In the genomic region with DNA sequence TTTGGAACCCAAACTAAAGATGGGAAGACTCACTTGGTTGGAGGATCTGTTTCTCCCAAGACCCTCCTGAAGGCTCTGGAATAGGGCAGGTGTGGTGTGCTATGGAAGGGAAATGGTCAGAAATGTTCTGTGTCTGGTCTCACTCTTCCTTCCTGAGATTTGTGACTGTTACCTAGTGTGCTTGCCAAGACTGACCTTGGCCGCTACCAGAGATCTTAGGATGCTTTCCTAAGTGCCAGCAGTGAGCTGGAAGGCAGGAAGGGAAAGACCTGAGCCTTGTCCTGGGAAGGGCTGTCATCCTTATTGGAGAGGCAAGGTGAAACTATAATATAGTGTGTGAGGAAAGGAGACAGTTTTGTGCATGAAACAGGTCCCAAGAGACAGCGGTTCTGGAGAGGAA, we compare ENCODE assay signal across 13 mouse cellular contexts. TPM values are rescaled to one million over a fixed set of nuclear protein-coding genes. Genes with fewer than 3 reads are reported as not detected.
DNase-seq lines count a peak whose midpoint lies in the region; ATAC-seq and TF ChIP-seq lines count a peak whose summit lies in the region.
"Had no signal": no experiment of that assay in that cellular context is flagged by ENCODE, and none has a peak within 500 bp of the region (broad histone marks: within the 10 kb centered on the region; RNA-seq: fewer than 3 reads in every experiment).

No protein-coding gene starts in this region.

- H3K36me3 ChIP-seq in hindbrain, embryonic 10.5 days: no peaks in the 10 kb centered on the region
- H3K36me3 ChIP-seq in hindbrain, embryonic 16.5 days (ENCODE audit: control insufficient read depth, insufficient read depth, low read length): no peaks in the 10 kb centered on the region
- H3K36me3 ChIP-seq in embryonic facial prominence, embryonic 14.5 days (ENCODE audit: control insufficient read depth, insufficient read depth, low read length): no peaks in the 10 kb centered on the region
- H3K36me3 ChIP-seq in hindbrain, embryonic 15.5 days: no peaks in the 10 kb centered on the region
- no peaks in the 10 kb centered on the region for H3K36me3 ChIP-seq in midbrain, postnatal 0 days (ENCODE audit: insufficient read depth, low read length)

- DNase-seq in hindbrain, embryonic 10.5 days (ENCODE audit: low spot score): no peak
- DNase-seq in embryonic facial prominence, embryonic 14.5 days (ENCODE audit: low spot score): no peak
- no peak for DNase-seq in midbrain, postnatal 0 days (ENCODE audit: low spot score)
- no peak for DNase-seq in ovary, postnatal 36 days (ENCODE audit: low spot score)
- DNase-seq in layer of hippocampus, adult 9-11 months: no peak
- no peak for DNase-seq in heart, postnatal 25 days (ENCODE audit: low spot score)
- DNase-seq: kidney, adult 2 months had no signal

- 93% methylated on average over 2 of the region's 2 CpGs for WGBS in hindbrain, embryonic 10.5 days
- WGBS in hindbrain, embryonic 16.5 days: 91% methylated on average over 2 of the region's 2 CpGs
- WGBS in embryonic facial prominence, embryonic 14.5 days: 98% methylated on average over 2 of the region's 2 CpGs
- 95% methylated on average over 2 of the region's 2 CpGs for WGBS in hindbrain, embryonic 15.5 days
- WGBS in midbrain, postnatal 0 days: 92% methylated on average over 2 of the region's 2 CpGs

- intact Hi-C loops in heart, postnatal 25 days (cut with DNase I): loop anchor here (2.0 to 5.0 kb wide), 2 partner anchors 21 to 56 kb away; partner anchors contain the start of genes Gba2 and Rgp1

- no peak overlapping the region for H3K27ac ChIP-seq in hindbrain, embryonic 10.5 days
- no peak overlapping the region for H3K27ac ChIP-seq in hindbrain, embryonic 16.5 days (ENCODE audit: low read depth, low read length)
- no peak overlapping the region for H3K27ac ChIP-seq in embryonic facial prominence, embryonic 14.5 days (replicated peaks; ENCODE audit: low read depth, low read length)
- H3K27ac ChIP-seq in hindbrain, embryonic 15.5 days (replicated peaks): no peak overlapping the region
- no peak overlapping the region for H3K27ac ChIP-seq in midbrain, postnatal 0 days (ENCODE audit: low read depth, low read length)
- H3K27ac ChIP-seq: liver, embryonic 14.5 days had no signal

- no peak overlapping the region for H3K4me2 ChIP-seq in hindbrain, embryonic 16.5 days (ENCODE audit: low read length)
- H3K4me2 ChIP-seq in embryonic facial prominence, embryonic 14.5 days (ENCODE audit: low read depth, low read length): peak overlapping the region; percentile 89
- peak overlapping the region; percentile 98 for H3K4me2 ChIP-seq in hindbrain, embryonic 15.5 days
- 0 out of 2 replicates have a peak overlapping the region, but pooled peaks have one; percentile 1 for H3K4me2 ChIP-seq in midbrain, postnatal 0 days (ENCODE audit: low read depth, low read length, poor library complexity, severe bottlenecking)

- peak overlapping the region; percentile 75 for H3K4me3 ChIP-seq in hindbrain, embryonic 10.5 days
- H3K4me3 ChIP-seq in hindbrain, embryonic 16.5 days (ENCODE audit: low read length): no peak overlapping the region
- no peak overlapping the region for H3K4me3 ChIP-seq in embryonic facial prominence, embryonic 14.5 days (ENCODE audit: low read depth, low read length)
- H3K4me3 ChIP-seq in hindbrain, embryonic 15.5 days: no peak overlapping the region
- no peak overlapping the region for H3K4me3 ChIP-seq in midbrain, postnatal 0 days (ENCODE audit: low read depth, low read length)
- H3K4me3 ChIP-seq: erythroblast, embryonic 14.5 days; myocyte had no signal

- peaks cover 49% of the 10 kb centered on the region for H3K4me1 ChIP-seq in hindbrain, embryonic 10.5 days (replicated peaks)
- H3K4me1 ChIP-seq in hindbrain, embryonic 16.5 days (ENCODE audit: control insufficient read depth, insufficient read depth, low read depth, low read length): peaks cover 28% of the 10 kb centered on the region
- H3K4me1 ChIP-seq in embryonic facial prominence, embryonic 14.5 days (ENCODE audit: control insufficient read depth, insufficient read depth, low read length): peaks cover 31% of the 10 kb centered on the region
- peaks cover 49% of the 10 kb centered on the region for H3K4me1 ChIP-seq in hindbrain, embryonic 15.5 days (replicated peaks)
- H3K4me1 ChIP-seq in midbrain, postnatal 0 days (ENCODE audit: insufficient read depth, low read length): peaks cover 23% of the 10 kb centered on the region

- TF ChIP-seq CTCF in midbrain, postnatal 0 days (IDR thresholded peaks at IDR 0.05): no peak

- H3K27me3 ChIP-seq in hindbrain, embryonic 10.5 days (ENCODE audit: insufficient read depth, poor library complexity, severe bottlenecking): peaks cover 28% of the 10 kb centered on the region
- no peaks in the 10 kb centered on the region for H3K27me3 ChIP-seq in hindbrain, embryonic 16.5 days (replicated peaks; ENCODE audit: control insufficient read depth, insufficient read depth, low read length)
- H3K27me3 ChIP-seq in embryonic facial prominence, embryonic 14.5 days (replicated peaks; ENCODE audit: control insufficient read depth, insufficient read depth, low read length): no peaks in the 10 kb centered on the region
- H3K27me3 ChIP-seq in hindbrain, embryonic 15.5 days: no peaks in the 10 kb centered on the region
- no peaks in the 10 kb centered on the region for H3K27me3 ChIP-seq in midbrain, postnatal 0 days (ENCODE audit: insufficient read depth, low read length)

- no peak overlapping the region for H3K9ac ChIP-seq in hindbrain, embryonic 16.5 days (ENCODE audit: low read depth, low read length)
- no peak overlapping the region for H3K9ac ChIP-seq in embryonic facial prominence, embryonic 14.5 days (ENCODE audit: low read depth, low read length)
- no peak overlapping the region for H3K9ac ChIP-seq in hindbrain, embryonic 15.5 days
- H3K9ac ChIP-seq in midbrain, postnatal 0 days (replicated peaks; ENCODE audit: low read length, poor library complexity, severe bottlenecking): no peak overlapping the region
- H3K9ac ChIP-seq: liver, embryonic 14.5 days had no signal

- no peak for ATAC-seq in hindbrain, embryonic 16.5 days
- ATAC-seq in embryonic facial prominence, embryonic 14.5 days (ENCODE audit: low read depth): no peak
- ATAC-seq in hindbrain, embryonic 15.5 days (ENCODE audit: low FRiP score, low read depth): no peak
- ATAC-seq in midbrain, postnatal 0 days (ENCODE audit: low FRiP score): no peak

- H3K9me3 ChIP-seq in hindbrain, embryonic 10.5 days: no peaks in the 10 kb centered on the region
- H3K9me3 ChIP-seq in hindbrain, embryonic 16.5 days (ENCODE audit: control insufficient read depth, low read length): no peaks in the 10 kb centered on the region
- no peaks in the 10 kb centered on the region for H3K9me3 ChIP-seq in embryonic facial prominence, embryonic 14.5 days (ENCODE audit: control insufficient read depth, low read length)
- no peaks in the 10 kb centered on the region for H3K9me3 ChIP-seq in hindbrain, embryonic 15.5 days
- H3K9me3 ChIP-seq in midbrain, postnatal 0 days (ENCODE audit: low read length): no peaks in the 10 kb centered on the region

RNA-seq across cellular contexts. Expression of gene Npr2, which starts 2.0 kb away (rescaled TPM):
- 22.4 and 26.5 TPM in 2 replicates for polyA plus RNA-seq in hindbrain, embryonic 10.5 days (2016; fragmentation: Nextera tagmentation; extraction: Ambion mirVana)
- 10.8 and 12.6 TPM in 2 replicates for polyA plus RNA-seq in hindbrain, embryonic 16.5 days (2015; fragmentation: Nextera tagmentation; extraction: Ambion mirVana)
- polyA plus RNA-seq in embryonic facial prominence, embryonic 14.5 days (2014; fragmentation: Nextera tagmentation; extraction: Ambion mirVana): 23.0 and 24.6 TPM in 2 replicates
- polyA plus RNA-seq in hindbrain, embryonic 15.5 days (2015; fragmentation: Nextera tagmentation; extraction: Ambion mirVana): 13.2 TPM in 2 replicates
- total RNA-seq in midbrain, postnatal 0 days (2014; rRNA removed): 28.2 and 30.5 TPM in 2 replicates
- 8.1 and 8.6 TPM in 2 replicates for polyA plus RNA-seq in midbrain, postnatal 0 days (2015; fragmentation: Nextera tagmentation; extraction: Ambion mirVana)
- 10 to 100 TPM; 35.9 to 42.4 TPM for total RNA-seq in heart, postnatal 25 days (2021)

RNA-seq across cellular contexts. Expression of gene Spag8, which starts 19.7 kb away (rescaled TPM):
- polyA plus RNA-seq in hindbrain, embryonic 10.5 days (2016; fragmentation: Nextera tagmentation; extraction: Ambion mirVana): 5.2 and 10.0 TPM in 2 replicates
- polyA plus RNA-seq in hindbrain, embryonic 16.5 days (2015; fragmentation: Nextera tagmentation; extraction: Ambion mirVana): 9.3 and 10.3 TPM in 2 replicates
- polyA plus RNA-seq in embryonic facial prominence, embryonic 14.5 days (2014; fragmentation: Nextera tagmentation; extraction: Ambion mirVana): 1.5 and 4.0 TPM in 2 replicates
- 6.9 and 7.0 TPM in 2 replicates for polyA plus RNA-seq in hindbrain, embryonic 15.5 days (2015; fragmentation: Nextera tagmentation; extraction: Ambion mirVana)
- 9.3 and 10.2 TPM in 2 replicates for total RNA-seq in midbrain, postnatal 0 days (2014; rRNA removed)
- 7.3 and 8.5 TPM in 2 replicates for polyA plus RNA-seq in midbrain, postnatal 0 days (2015; fragmentation: Nextera tagmentation; extraction: Ambion mirVana)
- under 1 TPM; 0.21 to 0.31 TPM for total RNA-seq in heart, postnatal 25 days (2021)
- total RNA-seq: gastrocnemius, adult 8-10 months had no signal
- polyA plus RNA-seq: erythroblast, embryonic 14.5 days had no signal

RNA-seq across cellular contexts. Expression of gene Hint2, which starts 22.5 kb away (rescaled TPM):
- 76.4 and 82.0 TPM in 2 replicates for polyA plus RNA-seq in hindbrain, embryonic 10.5 days (2016; fragmentation: Nextera tagmentation; extraction: Ambion mirVana)
- 68.7 and 77.8 TPM in 2 replicates for polyA plus RNA-seq in hindbrain, embryonic 16.5 days (2015; fragmentation: Nextera tagmentation; extraction: Ambion mirVana)
- polyA plus RNA-seq in embryonic facial prominence, embryonic 14.5 days (2014; fragmentation: Nextera tagmentation; extraction: Ambion mirVana): 80.2 and 86.2 TPM in 2 replicates
- polyA plus RNA-seq in hindbrain, embryonic 15.5 days (2015; fragmentation: Nextera tagmentation; extraction: Ambion mirVana): 73.0 and 80.2 TPM in 2 replicates
- total RNA-seq in midbrain, postnatal 0 days (2014; rRNA removed): 51.6 and 60.7 TPM in 2 replicates
- polyA plus RNA-seq in midbrain, postnatal 0 days (2015; fragmentation: Nextera tagmentation; extraction: Ambion mirVana): 80.1 and 83.1 TPM in 2 replicates
- total RNA-seq in heart, postnatal 25 days (2021): 100 to 1,000 TPM; 138 to 147 TPM

RNA-seq across cellular contexts. Expression of gene Tmem8b, which starts 35.0 kb away (rescaled TPM):
- polyA plus RNA-seq in hindbrain, embryonic 10.5 days (2016; fragmentation: Nextera tagmentation; extraction: Ambion mirVana): 5.2 and 9.4 TPM in 2 replicates
- polyA plus RNA-seq in hindbrain, embryonic 16.5 days (2015; fragmentation: Nextera tagmentation; extraction: Ambion mirVana): 12.0 and 13.9 TPM in 2 replicates
- polyA plus RNA-seq in embryonic facial prominence, embryonic 14.5 days (2014; fragmentation: Nextera tagmentation; extraction: Ambion mirVana): 2.7 and 3.4 TPM in 2 replicates
- polyA plus RNA-seq in hindbrain, embryonic 15.5 days (2015; fragmentation: Nextera tagmentation; extraction: Ambion mirVana): 14.2 and 15.4 TPM in 2 replicates
- 28.7 and 30.0 TPM in 2 replicates for total RNA-seq in midbrain, postnatal 0 days (2014; rRNA removed)
- polyA plus RNA-seq in midbrain, postnatal 0 days (2015; fragmentation: Nextera tagmentation; extraction: Ambion mirVana): 9.3 and 13.7 TPM in 2 replicates
- total RNA-seq in heart, postnatal 25 days (2021): 10 to 100 TPM; 15.8 to 16.9 TPM

RNA-seq across cellular contexts. Expression of gene Fam221b, which starts 35.2 kb away (rescaled TPM):
- 1.8 and 2.4 TPM in 2 replicates for polyA plus RNA-seq in hindbrain, embryonic 10.5 days (2016; fragmentation: Nextera tagmentation; extraction: Ambion mirVana)
- 1.5 and 2.0 TPM in 2 replicates for polyA plus RNA-seq in hindbrain, embryonic 16.5 days (2015; fragmentation: Nextera tagmentation; extraction: Ambion mirVana)
- 3.9 and 4.3 TPM in 2 replicates for polyA plus RNA-seq in embryonic facial prominence, embryonic 14.5 days (2014; fragmentation: Nextera tagmentation; extraction: Ambion mirVana)
- polyA plus RNA-seq in hindbrain, embryonic 15.5 days (2015; fragmentation: Nextera tagmentation; extraction: Ambion mirVana): 1.5 and 1.9 TPM in 2 replicates
- total RNA-seq in midbrain, postnatal 0 days (2014; rRNA removed): 0.09 TPM in 1 of 2 replicates, not detected in the other
- 1.4 and 1.5 TPM in 2 replicates for polyA plus RNA-seq in midbrain, postnatal 0 days (2015; fragmentation: Nextera tagmentation; extraction: Ambion mirVana)
- under 1 TPM; 0.20 to 0.26 TPM for total RNA-seq in heart, postnatal 25 days (2021)
